Comparison of ENCODE assay signal across 8 mouse cellular contexts in genomic region chr2:30723059-30723587, GRCm38 (mm10).
DNase-seq lines count a peak whose midpoint lies in the region; ATAC-seq and TF ChIP-seq lines count a peak whose summit lies in the region.

No protein-coding gene starts in this region.

- 41% methylated on average over 10 of the region's 10 CpGs for whole genome bisulfite sequencing in heart, postnatal 0 days
- 19% methylated on average over 10 of the region's 10 CpGs for WGBS in limb, embryonic 15.5 days

- H3K36me3 ChIP-seq in heart, postnatal 0 days (replicated peaks; ENCODE audit: control insufficient read depth, insufficient read depth, low read length), result no peaks in the 10 kb centered on the region
- no peaks in the 10 kb centered on the region for H3K36me3 ChIP-seq in limb, embryonic 15.5 days

- H3K9me3 ChIP-seq in heart, postnatal 0 days (replicated peaks; ENCODE audit: control insufficient read depth, low read length), result no peaks in the 10 kb centered on the region
- H3K9me3 ChIP-seq in limb, embryonic 15.5 days, result no peaks in the 10 kb centered on the region

- H3K4me1 ChIP-seq in heart, postnatal 0 days (ENCODE audit: control insufficient read depth, insufficient read depth), result peaks cover 31% of the 10 kb centered on the region
- peaks cover 73% of the 10 kb centered on the region for H3K4me1 ChIP-seq in limb, embryonic 15.5 days

- TF ChIP-seq EP300 in heart, postnatal 0 days (IDR thresholded peaks at IDR 0.05; ENCODE audit: low read depth), result no peak

- no peaks in the 10 kb centered on the region for H3K27me3 ChIP-seq in heart, postnatal 0 days (ENCODE audit: control insufficient read depth, insufficient read depth, low read length)
- H3K27me3 ChIP-seq in limb, embryonic 15.5 days, result no peaks in the 10 kb centered on the region

- ATAC-seq in CD4-positive, CD25-positive, alpha-beta regulatory T cell, adult 4 months, result no peak
- ATAC-seq in heart, postnatal 0 days (ENCODE audit: insufficient read depth, low read depth), result no peak
- ATAC-seq in limb, embryonic 15.5 days (ENCODE audit: insufficient number of reproducible peaks, low FRiP score, low TSS enrichment, low read depth), result no peak
- no peak for ATAC-seq in megakaryocyte, adult 5-6 weeks (ENCODE audit: poor library complexity, severe bottlenecking)
- ATAC-seq in erythroid progenitor cell, adult 5-6 weeks (replicated peaks; ENCODE audit: low FRiP score, poor library complexity, severe bottlenecking), result no peak

- no peak overlapping the region for H3K4me2 ChIP-seq in heart, postnatal 0 days (ENCODE audit: low read depth, low read length)
- H3K4me2 ChIP-seq in limb, embryonic 15.5 days, result no peak overlapping the region

- peak overlapping the region; percentile 96 for H3K27ac ChIP-seq in heart, postnatal 0 days (ENCODE audit: low read depth)
- H3K27ac ChIP-seq in limb, embryonic 15.5 days, result peak overlapping the region; percentile 98

- DNase-seq in CD4-positive, CD25-positive, alpha-beta regulatory T cell, adult 2 months (ENCODE audit: low read depth, low spot score), result peak; percentile 58
- peak; percentile 21 for DNase-seq in urinary bladder, adult 2 months (ENCODE audit: low spot score)
- no peak for DNase-seq in urinary bladder, postnatal 10 days (ENCODE audit: low spot score)
- DNase-seq in heart, postnatal 0 days (ENCODE audit: low spot score), result no peak

- H3K4me3 ChIP-seq in heart, postnatal 0 days (ENCODE audit: low read depth, low read length), result no peak overlapping the region
- H3K4me3 ChIP-seq in limb, embryonic 15.5 days, result no peak overlapping the region

- no peak overlapping the region for H3K9ac ChIP-seq in heart, postnatal 0 days (replicated peaks; ENCODE audit: low read depth, low read length)
- no peak overlapping the region for H3K9ac ChIP-seq in limb, embryonic 15.5 days

- TF ChIP-seq CTCF in heart, postnatal 0 days (IDR thresholded peaks at IDR 0.05; ENCODE audit: low read depth), result no peak

Comparison
In these comparisons a context has a peak if more than half of its experiments do, and no peak if none do; other contexts are left out.
1. DNase-seq: peak in CD4-positive, CD25-positive, alpha-beta regulatory T cell, adult 2 months (single experiment) and urinary bladder, adult 2 months (single experiment); none in urinary bladder, postnatal 10 days (single experiment) and heart, postnatal 0 days (single experiment).